Mouse (Mus musculus): ENCODE results near the gene Mt2. TPM values are rescaled to one million over a fixed set of nuclear protein-coding genes. Genes with fewer than 3 reads are reported as not detected.

Mt2 gene
- polyA plus RNA-seq, 1 experiment from 2014 or later: 155 TPM

DNA sequence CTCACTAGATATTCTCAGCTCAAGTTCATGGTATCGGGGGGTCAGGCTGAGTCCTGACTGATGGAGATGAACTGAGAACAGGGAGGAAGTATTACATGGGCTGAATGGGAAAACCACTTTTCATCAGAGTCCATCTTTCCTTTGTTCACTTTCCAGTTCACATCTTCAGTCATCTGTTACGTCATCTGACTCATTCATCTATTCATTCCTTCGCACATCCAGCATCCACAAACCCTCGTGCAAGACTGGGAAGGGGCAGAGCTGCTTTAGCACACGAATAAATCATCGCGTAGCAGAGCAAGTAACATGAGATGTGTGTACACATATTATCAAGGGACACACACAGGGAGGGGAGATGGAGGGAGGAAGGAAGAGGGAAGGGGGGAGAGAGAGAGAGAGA is 36.3 kb upstream of the Mt2 start:
- H3K36me3 ChIP-seq (ENCODE audit: control insufficient read depth, insufficient read depth, low read length): no peaks in the 10 kb centered on the region
- 74% methylated on average over 7 of the region's 7 CpGs for WGBS
- H3K27ac ChIP-seq (ENCODE audit: low read depth): no peak overlapping the region
- no peaks in the 10 kb centered on the region for H3K4me1 ChIP-seq (replicated peaks; ENCODE audit: control insufficient read depth, insufficient read depth, low read length)
- H3K9ac ChIP-seq (ENCODE audit: low read length): no peak overlapping the region
- no peaks in the 10 kb centered on the region for H3K9me3 ChIP-seq (ENCODE audit: control insufficient read depth, low read length)
- H3K4me3 ChIP-seq (ENCODE audit: low read depth, low read length): no peak overlapping the region
- no peak overlapping the region for H3K4me2 ChIP-seq (ENCODE audit: low read length)
- ATAC-seq (replicated peaks; ENCODE audit: low FRiP score, low TSS enrichment, low read depth) (no peak), DNase-seq (ENCODE audit: low spot score) (no peak)
- no peaks in the 10 kb centered on the region for H3K27me3 ChIP-seq (replicated peaks; ENCODE audit: control insufficient read depth, insufficient read depth, low read length)

DNA sequence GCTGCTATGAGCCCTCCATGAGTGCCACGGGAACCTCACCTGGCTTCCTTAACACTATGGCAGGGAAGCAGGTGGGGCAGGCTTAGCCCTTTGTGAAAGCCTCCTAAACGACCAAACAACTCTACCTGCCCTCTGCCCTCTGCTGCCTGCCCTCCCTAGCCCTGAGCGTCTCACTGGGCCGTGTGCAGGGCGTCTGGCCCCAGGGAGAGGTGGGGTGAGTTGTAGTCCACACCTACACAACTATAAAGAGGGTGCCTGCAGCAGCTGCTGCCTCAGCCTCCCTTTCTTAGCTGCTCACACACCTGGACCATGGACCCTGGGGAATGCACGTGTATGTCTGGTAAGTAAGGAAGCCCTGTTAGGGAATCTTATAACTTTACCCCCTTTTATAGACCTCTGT is 35.5 kb upstream of the Mt2 start, which contains the start of gene Mt4:
Gene Mt4, plus strand, starts transcription at position 265 of the 400 bp plus-strand sequence.
- DNase-seq (ENCODE audit: low spot score): no peak
- Histone ChIP-seq H3K4me1 (replicated peaks; ENCODE audit: control insufficient read depth, insufficient read depth, low read length) (no peaks in the 10 kb centered on the region), H3K9ac (ENCODE audit: low read length) (no peak within 1 kb of the TSS), H3K27me3 (replicated peaks; ENCODE audit: control insufficient read depth, insufficient read depth, low read length) (no peaks in the 10 kb centered on the region), H3K27ac (ENCODE audit: low read depth) (no peak within 1 kb of the TSS), H3K4me3 (ENCODE audit: low read depth, low read length) (no peak within 1 kb of the TSS), H3K9me3 (ENCODE audit: control insufficient read depth, low read length) (no peaks in the 10 kb centered on the region), H3K4me2 (ENCODE audit: low read length) (no peak within 1 kb of the TSS), H3K36me3 (ENCODE audit: control insufficient read depth, insufficient read depth, low read length) (no peaks in the 10 kb centered on the region)
- no peak for ATAC-seq (replicated peaks; ENCODE audit: low FRiP score, low TSS enrichment, low read depth)
- 40% methylated on average over 6 of the region's 6 CpGs for WGBS

DNA sequence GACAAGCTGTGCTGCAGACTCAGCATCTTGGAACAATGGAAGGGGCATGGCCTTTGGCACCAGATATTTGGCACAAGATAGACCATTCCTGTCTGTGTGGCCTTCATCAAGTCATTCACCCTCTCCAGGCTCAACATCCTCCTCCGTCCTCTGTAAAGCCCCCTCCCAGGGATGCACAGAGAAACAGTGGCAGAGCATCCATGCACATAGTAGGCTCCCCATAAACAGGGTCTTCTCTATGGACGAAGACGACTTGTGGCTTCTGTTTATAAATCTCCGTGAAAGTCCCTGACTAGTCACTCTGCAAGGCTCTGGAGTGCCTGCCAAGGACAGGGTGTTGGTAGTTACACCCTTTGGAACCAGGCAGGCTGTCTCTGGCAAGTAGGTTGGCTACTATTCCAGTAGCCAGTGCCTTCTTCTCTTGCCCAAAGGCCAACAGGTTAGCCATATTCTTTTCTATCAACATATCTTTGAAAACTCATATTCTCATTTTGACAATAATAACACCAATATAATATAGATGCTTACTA is 32.1 kb upstream of the Mt2 start:
- ATAC-seq (replicated peaks; ENCODE audit: low FRiP score, low TSS enrichment, low read depth): no peak

DNA sequence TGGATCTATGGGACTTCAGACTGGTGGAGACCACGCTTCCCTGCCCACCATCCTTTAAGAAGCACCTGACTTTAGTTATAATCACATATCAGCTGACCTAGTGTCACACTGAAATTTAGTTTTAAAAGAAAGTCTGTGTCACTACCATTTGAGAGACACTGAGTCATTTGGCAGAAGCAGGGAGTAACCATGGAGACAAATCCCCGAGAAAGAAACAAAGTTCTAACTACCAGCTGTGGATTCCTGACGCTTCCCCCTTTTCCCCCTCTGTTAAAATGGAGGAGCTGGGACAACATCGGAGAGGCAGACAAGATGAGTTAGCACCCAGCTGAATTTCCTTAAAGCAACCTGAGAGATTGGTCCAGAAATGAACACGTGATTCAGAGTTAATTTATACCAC is 24.2 kb upstream of the Mt2 start:
- Histone ChIP-seq H3K4me2 (ENCODE audit: low read length) (no peak overlapping the region), H3K36me3 (ENCODE audit: control insufficient read depth, insufficient read depth, low read length) (no peaks in the 10 kb centered on the region), H3K27ac (ENCODE audit: low read depth) (no peak overlapping the region), H3K4me1 (replicated peaks; ENCODE audit: control insufficient read depth, insufficient read depth, low read length) (peaks cover 8% of the 10 kb centered on the region), H3K27me3 (replicated peaks; ENCODE audit: control insufficient read depth, insufficient read depth, low read length) (0 out of 2 replicates have a peak, but pooled peaks cover 6% of the 10 kb centered on the region), H3K9me3 (ENCODE audit: control insufficient read depth, low read length) (no peaks in the 10 kb centered on the region), H3K4me3 (ENCODE audit: low read depth, low read length) (no peak overlapping the region), H3K9ac (ENCODE audit: low read length) (no peak overlapping the region)
- ATAC-seq (replicated peaks; ENCODE audit: low FRiP score, low TSS enrichment, low read depth): no peak
- 45% methylated on average over 5 of the region's 5 CpGs for WGBS
- no peak for DNase-seq (ENCODE audit: low spot score)

More for the DNA sequence above, 32.1 kb upstream of the Mt2 start:
- no peak overlapping the region for H3K27ac ChIP-seq (ENCODE audit: low read depth)
- no peaks in the 10 kb centered on the region for H3K4me1 ChIP-seq (replicated peaks; ENCODE audit: control insufficient read depth, insufficient read depth, low read length)
- H3K4me2 ChIP-seq (ENCODE audit: low read length): no peak overlapping the region
- H3K9me3 ChIP-seq (ENCODE audit: control insufficient read depth, low read length): no peaks in the 10 kb centered on the region
- no peaks in the 10 kb centered on the region for H3K27me3 ChIP-seq (replicated peaks; ENCODE audit: control insufficient read depth, insufficient read depth, low read length)
- no peak overlapping the region for H3K9ac ChIP-seq (ENCODE audit: low read length)
- no peak overlapping the region for H3K4me3 ChIP-seq (ENCODE audit: low read depth, low read length)
- DNase-seq (ENCODE audit: low spot score): no peak
- no peaks in the 10 kb centered on the region for H3K36me3 ChIP-seq (ENCODE audit: control insufficient read depth, insufficient read depth, low read length)
- WGBS: 88% methylated on average over 4 of the region's 4 CpGs

DNA sequence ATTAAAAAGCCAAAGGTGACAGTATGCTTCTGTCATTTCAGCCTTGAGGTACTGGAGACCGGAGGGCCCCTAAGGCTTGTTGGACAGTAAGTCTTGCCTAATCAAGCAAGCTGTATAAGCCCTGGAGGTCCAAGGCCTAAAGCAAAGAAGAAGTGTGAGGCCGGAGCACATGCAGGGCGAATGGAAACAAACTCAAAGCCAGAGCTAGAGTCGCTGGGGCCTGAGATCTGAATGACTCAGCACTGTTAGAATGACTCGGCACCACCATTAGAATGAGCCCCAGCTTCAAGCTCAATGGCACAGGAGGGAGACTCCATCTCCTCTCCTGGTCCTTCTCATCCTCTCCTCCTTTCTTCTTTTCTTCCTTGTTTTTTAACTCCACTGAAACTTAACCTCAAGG is 21.5 kb upstream of the Mt2 start:
- no peak overlapping the region for H3K4me2 ChIP-seq (ENCODE audit: low read length)
- no peak overlapping the region for H3K27ac ChIP-seq (ENCODE audit: low read depth)
- no peak overlapping the region for H3K4me3 ChIP-seq (ENCODE audit: low read depth, low read length)
- H3K9me3 ChIP-seq (ENCODE audit: control insufficient read depth, low read length): no peaks in the 10 kb centered on the region
- 69% methylated on average over 5 of the region's 5 CpGs for WGBS
- DNase-seq (ENCODE audit: low spot score) (no peak), ATAC-seq (replicated peaks; ENCODE audit: low FRiP score, low TSS enrichment, low read depth) (no peak)
- H3K9ac ChIP-seq (ENCODE audit: low read length): no peak overlapping the region
- H3K36me3 ChIP-seq (ENCODE audit: control insufficient read depth, insufficient read depth, low read length): no peaks in the 10 kb centered on the region
- peaks cover 12% of the 10 kb centered on the region for H3K4me1 ChIP-seq (replicated peaks; ENCODE audit: control insufficient read depth, insufficient read depth, low read length)
- 0 out of 2 replicates have a peak, but pooled peaks cover 6% of the 10 kb centered on the region for H3K27me3 ChIP-seq (replicated peaks; ENCODE audit: control insufficient read depth, insufficient read depth, low read length)

DNA sequence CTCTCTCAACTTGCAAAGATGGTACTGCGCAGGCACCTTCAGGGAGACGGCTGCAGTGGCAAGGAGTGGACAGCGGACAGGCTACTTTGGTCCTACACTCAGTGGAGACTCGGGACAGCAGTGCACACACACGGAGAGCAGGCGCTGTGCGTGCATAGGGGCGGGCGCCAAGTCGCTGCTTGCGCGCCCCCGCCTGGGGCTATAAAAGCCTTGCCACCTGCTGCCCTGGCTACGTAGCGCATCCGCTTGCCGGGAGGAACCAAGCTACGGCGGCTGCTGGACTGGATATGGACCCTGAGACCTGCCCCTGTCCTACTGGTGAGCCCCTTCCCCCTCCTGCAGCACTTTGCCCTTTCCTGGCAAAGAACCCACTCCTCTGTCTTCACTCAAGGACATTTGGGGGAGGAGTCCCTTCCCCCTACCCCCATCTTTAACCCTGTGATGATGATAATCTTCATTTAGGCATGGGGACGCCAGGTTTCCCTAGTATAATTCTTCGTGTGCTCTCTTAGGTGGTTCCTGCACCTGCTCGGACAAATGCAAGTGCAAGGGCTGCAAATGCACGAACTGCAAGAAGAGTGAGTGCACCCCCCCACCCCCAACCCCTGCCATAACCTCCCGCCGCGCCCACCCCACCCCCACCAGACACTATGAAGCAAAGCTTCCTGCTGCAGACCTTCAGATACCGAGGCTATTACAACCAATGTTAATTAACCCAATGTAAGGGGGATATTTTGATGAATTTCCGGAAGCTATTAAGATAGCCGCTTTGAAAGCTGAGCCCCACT is 19.8 kb upstream of the Mt2 start, which contains the start of gene Mt3:
Gene Mt3, plus strand, starts transcription at position 95 of the 788 bp plus-strand sequence.
- DNase-seq (ENCODE audit: low spot score): peak; percentile 68
- H3K9ac ChIP-seq (ENCODE audit: low read length): no peak within 1 kb of the TSS
- H3K9me3 ChIP-seq (ENCODE audit: control insufficient read depth, low read length): no peaks in the 10 kb centered on the region
- peak; percentile 59; the same call in 1 of the 2 replicates for ATAC-seq (replicated peaks; ENCODE audit: low FRiP score, low TSS enrichment, low read depth)
- H3K4me3 ChIP-seq (ENCODE audit: low read depth, low read length): peak within 1 kb of the TSS; percentile 16
- no peak within 1 kb of the TSS for H3K27ac ChIP-seq (ENCODE audit: low read depth)
- H3K36me3 ChIP-seq (ENCODE audit: control insufficient read depth, insufficient read depth, low read length): no peaks in the 10 kb centered on the region
- 0 out of 2 replicates have a peak, but pooled peaks cover 6% of the 10 kb centered on the region for H3K27me3 ChIP-seq (replicated peaks; ENCODE audit: control insufficient read depth, insufficient read depth, low read length)
- WGBS: 2% methylated on average over 29 of the region's 29 CpGs
- peaks cover 12% of the 10 kb centered on the region for H3K4me1 ChIP-seq (replicated peaks; ENCODE audit: control insufficient read depth, insufficient read depth, low read length)
- peak within 1 kb of the TSS; percentile 55 for H3K4me2 ChIP-seq (ENCODE audit: low read length)

DNA sequence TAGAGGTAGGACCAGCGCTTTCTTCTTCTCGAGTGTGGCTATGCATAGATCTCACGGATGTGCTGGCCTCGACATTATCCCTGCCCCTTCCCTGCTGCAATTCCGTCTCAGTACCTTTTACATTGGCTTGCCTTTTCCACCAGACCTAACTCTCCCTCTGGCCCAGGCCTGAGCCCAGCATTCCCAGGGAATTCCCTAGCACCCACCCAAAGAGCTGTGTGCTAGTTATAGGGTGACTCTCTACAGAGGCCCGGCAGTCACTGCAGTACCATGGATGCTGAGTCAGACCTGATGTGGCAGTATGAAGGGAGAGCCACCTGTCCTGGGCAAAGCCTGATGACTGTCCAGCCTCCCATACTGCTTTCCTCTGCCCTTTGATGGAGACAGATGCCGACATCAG is 19.0 kb upstream of the Mt2 start:
- Histone ChIP-seq H3K27me3 (replicated peaks; ENCODE audit: control insufficient read depth, insufficient read depth, low read length) (0 out of 2 replicates have a peak, but pooled peaks cover 6% of the 10 kb centered on the region), H3K9me3 (ENCODE audit: control insufficient read depth, low read length) (no peaks in the 10 kb centered on the region), H3K4me3 (ENCODE audit: low read depth, low read length) (no peak overlapping the region), H3K27ac (ENCODE audit: low read depth) (no peak overlapping the region), H3K4me2 (ENCODE audit: low read length) (peak overlapping the region; percentile 55; the same call in 1 of the 2 replicates), H3K36me3 (ENCODE audit: control insufficient read depth, insufficient read depth, low read length) (no peaks in the 10 kb centered on the region), H3K9ac (ENCODE audit: low read length) (no peak overlapping the region), H3K4me1 (replicated peaks; ENCODE audit: control insufficient read depth, insufficient read depth, low read length) (peaks cover 12% of the 10 kb centered on the region)
- ATAC-seq (replicated peaks; ENCODE audit: low FRiP score, low TSS enrichment, low read depth): no peak; the same call in 1 of the 2 replicates
- DNase-seq (ENCODE audit: low spot score): no peak
- 35% methylated on average over 7 of the region's 7 CpGs for WGBS

DNA sequence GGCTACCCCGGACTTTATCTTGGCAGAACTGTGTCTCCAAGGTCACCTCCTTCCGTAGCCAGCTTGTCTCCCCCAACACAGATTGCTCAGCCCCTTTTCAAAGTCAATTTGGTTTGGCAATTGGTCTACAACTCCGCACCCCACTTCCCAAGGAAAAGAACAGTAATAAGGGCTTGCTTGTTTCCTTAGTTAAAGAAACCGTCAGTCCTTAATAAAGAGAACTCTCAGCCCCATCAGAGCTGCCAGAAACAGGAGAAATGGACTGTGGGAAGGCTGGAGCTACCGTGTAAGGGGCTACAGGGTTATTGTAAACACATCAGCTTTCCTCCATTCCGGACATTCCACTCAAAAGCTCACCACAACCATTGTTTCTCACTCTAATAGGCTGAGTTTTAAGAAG is 17.9 kb upstream of the Mt2 start:
- H3K9me3 ChIP-seq (ENCODE audit: control insufficient read depth, low read length): no peaks in the 10 kb centered on the region
- WGBS: 32% methylated on average over 6 of the region's 6 CpGs
- no peak overlapping the region for H3K9ac ChIP-seq (ENCODE audit: low read length)
- H3K27me3 ChIP-seq (replicated peaks; ENCODE audit: control insufficient read depth, insufficient read depth, low read length): 0 out of 2 replicates have a peak, but pooled peaks cover 6% of the 10 kb centered on the region
- no peak for ATAC-seq (replicated peaks; ENCODE audit: low FRiP score, low TSS enrichment, low read depth)
- H3K4me2 ChIP-seq (ENCODE audit: low read length): no peak overlapping the region
- no peak overlapping the region for H3K4me3 ChIP-seq (ENCODE audit: low read depth, low read length)
- peaks cover 12% of the 10 kb centered on the region for H3K4me1 ChIP-seq (replicated peaks; ENCODE audit: control insufficient read depth, insufficient read depth, low read length)
- DNase-seq (ENCODE audit: low spot score): no peak
- H3K27ac ChIP-seq (ENCODE audit: low read depth): no peak overlapping the region
- no peaks in the 10 kb centered on the region for H3K36me3 ChIP-seq (ENCODE audit: control insufficient read depth, insufficient read depth, low read length)
